Mouse (Mus musculus) lung, adult 10 weeks (tissue): ENCODE data around the gene Gm35315. TPM values are rescaled to one million over a fixed set of nuclear protein-coding genes. Genes with fewer than 3 reads are reported as not detected.

ENCODE experiments used
- polyA plus RNA-seq: library from polyadenylated mRNA; stranded (reverse); fragments of 350-450 nt; fragmentation: Illumina TruSeq; extraction: RNeasy Lipid Tissue Mini Kit (QIAGEN cat#74804); gene quantifications from one replicate; pipeline ENCODE4 v1.2.3, GENCODE M21; 2014; ENCODE audit warnings: low read depth, low replicate concordance; ENCODE audit not compliant: insufficient read depth

Gm35315 gene
- polyA plus RNA-seq: 0.23 TPM

GRCm38 (mm10) chr5:110094030-110094846 is at the start of gene Gm35315:
TSS of gene Gm35315 (minus strand) at chr5:110094420.

GRCm38 (mm10) chr5:110135293-110136086 is 41.3 kb upstream of the Gm35315 start, which contains the start of gene Chfr:
TSS of gene Chfr (plus strand) at chr5:110135842.

GRCm38 (mm10) chr5:110109991-110110441 is 15.8 kb upstream of the Gm35315 start, which contains the start of gene Zfp605:
TSS of gene Zfp605 (plus strand) at chr5:110110092.

GRCm38 (mm10) chr5:110107581-110108304 is 13.5 kb upstream of the Gm35315 start, which contains the start of gene Gtpbp6:
TSS of gene Gtpbp6 (minus strand) at chr5:110108197.

GRCm38 (mm10) chr5:110099656-110100580 is 5.7 kb upstream of the Gm35315 start, which contains the start of gene Plcxd1:
TSS of gene Plcxd1 (plus strand) at chr5:110099969.

GRCm38 (mm10) chr5:110072413-110072812 is 21.8 kb downstream of the Gm35315 start, which contains the start of gene Gm17655:
TSS of gene Gm17655 (minus strand) at chr5:110072513.

Other genes starting within 250 kb of the Gm35315 start
- 6.7 TPM for gene Gm15446, start 171.0 kb downstream of the Gm35315 start, polyA plus RNA-seq
- gene Zfp932, start 97.9 kb downstream of the Gm35315 start, polyA plus RNA-seq: 13.1 TPM
- gene Gm17655, start 21.9 kb downstream of the Gm35315 start, polyA plus RNA-seq: 1.9 TPM
- gene Plcxd1, start 5.5 kb upstream of the Gm35315 start, polyA plus RNA-seq: 0.45 TPM
- gene Gtpbp6, start 13.8 kb upstream of the Gm35315 start, polyA plus RNA-seq: 32.5 TPM
- gene Zfp605, start 15.7 kb upstream of the Gm35315 start, polyA plus RNA-seq: 2.1 TPM
- gene Chfr, start 41.4 kb upstream of the Gm35315 start, polyA plus RNA-seq: 17.1 TPM
- gene Golga3, start 82.3 kb upstream of the Gm35315 start, polyA plus RNA-seq: 7.1 TPM
- gene Ankle2, start 136.6 kb upstream of the Gm35315 start, polyA plus RNA-seq: 9.2 TPM
- gene Pgam5, start 175.5 kb upstream of the Gm35315 start, polyA plus RNA-seq: 16.7 TPM
- gene Pxmp2, start 191.8 kb upstream of the Gm35315 start, polyA plus RNA-seq: 21.2 TPM
- gene Pole, start 191.9 kb upstream of the Gm35315 start, polyA plus RNA-seq: 1.0 TPM
- 0.56 TPM for gene P2rx2, start 248.8 kb upstream of the Gm35315 start, polyA plus RNA-seq